ENCODE assay signal across 8 mouse cellular contexts in genomic region chr11:63919211-63920098, GRCm38 (mm10). TPM values are rescaled to one million over a fixed set of nuclear protein-coding genes. Genes with fewer than 3 reads are reported as not detected.
DNase-seq lines count a peak whose midpoint lies in the region; ATAC-seq and TF ChIP-seq lines count a peak whose summit lies in the region.

No protein-coding gene starts in this region.

- peak overlapping the region; percentile 93 for H3K4me2 ChIP-seq in forebrain, embryonic 12.5 days
- H3K4me2 ChIP-seq in liver, embryonic 11.5 days: peak overlapping the region; percentile 76
- H3K4me2 ChIP-seq in stomach, embryonic 16.5 days (ENCODE audit: low read depth, low read length): peak overlapping the region; percentile 85

- TF ChIP-seq CTCF in testis, adult 2 months (IDR thresholded peaks at IDR 0.05; ENCODE audit: control insufficient read depth, insufficient read depth, insufficient replicate concordance, low read depth, low read length): no peak

- H3K4me1 ChIP-seq in testis, adult 2 months (ENCODE audit: control insufficient read depth, insufficient read depth, low read length): peaks cover 40% of the 10 kb centered on the region
- H3K4me1 ChIP-seq in forebrain, embryonic 12.5 days: peaks cover 69% of the 10 kb centered on the region
- H3K4me1 ChIP-seq in liver, embryonic 11.5 days (replicated peaks; ENCODE audit: control insufficient read depth, insufficient read depth, low read length): peaks cover 8% of the 10 kb centered on the region
- peaks cover 37% of the 10 kb centered on the region for H3K4me1 ChIP-seq in stomach, embryonic 16.5 days (ENCODE audit: control insufficient read depth, insufficient read depth, low read length)

- peaks cover 11% of the 10 kb centered on the region for H3K27me3 ChIP-seq in testis, adult 2 months (ENCODE audit: control insufficient read depth, insufficient read depth, low read length)
- H3K27me3 ChIP-seq in forebrain, embryonic 12.5 days: peaks cover 90% of the 10 kb centered on the region
- peaks cover 74% of the 10 kb centered on the region for H3K27me3 ChIP-seq in liver, embryonic 11.5 days (replicated peaks; ENCODE audit: control insufficient read depth, insufficient read depth, low read length)
- peaks cover 24% of the 10 kb centered on the region for H3K27me3 ChIP-seq in stomach, embryonic 16.5 days (ENCODE audit: control insufficient read depth, insufficient read depth, low read length)

- peak overlapping the region; percentile 43 for H3K4me3 ChIP-seq in testis, adult 2 months (ENCODE audit: control insufficient read depth, low read depth, low read length)
- peak overlapping the region; percentile 59 for H3K4me3 ChIP-seq in forebrain, embryonic 12.5 days (replicated peaks)
- peak overlapping the region; percentile 72 for H3K4me3 ChIP-seq in liver, embryonic 11.5 days (ENCODE audit: low read depth, low read length)
- H3K4me3 ChIP-seq in stomach, embryonic 16.5 days (replicated peaks; ENCODE audit: low read length): peak overlapping the region; percentile 56

- 2% methylated on average over 52 of the region's 52 CpGs for WGBS in forebrain, embryonic 12.5 days
- 3% methylated on average over 52 of the region's 52 CpGs for WGBS in liver, embryonic 11.5 days
- 9% methylated on average over 52 of the region's 52 CpGs for WGBS in stomach, embryonic 16.5 days

- H3K9ac ChIP-seq in forebrain, embryonic 12.5 days: peak overlapping the region; percentile 60; the same call in 1 of the 2 replicates
- peak overlapping the region; percentile 78 for H3K9ac ChIP-seq in liver, embryonic 11.5 days (ENCODE audit: low read depth, low read length)
- peak overlapping the region; percentile 74 for H3K9ac ChIP-seq in stomach, embryonic 16.5 days (ENCODE audit: low read length)

- no peak overlapping the region for H3K27ac ChIP-seq in testis, adult 2 months (ENCODE audit: control insufficient read depth, insufficient read depth, low read depth, low read length)
- 0 out of 2 replicates have a peak overlapping the region, but pooled peaks have one; percentile 15 for H3K27ac ChIP-seq in forebrain, embryonic 12.5 days
- H3K27ac ChIP-seq in liver, embryonic 11.5 days (ENCODE audit: low read depth, low read length): peak overlapping the region; percentile 89
- peak overlapping the region; percentile 80 for H3K27ac ChIP-seq in stomach, embryonic 16.5 days (ENCODE audit: low read length)

- intact Hi-C loops in left cerebral cortex, postnatal 14 days (cut with DNase I): loop anchor here (2.0 to 5.0 kb wide), 5 partner anchors 517 to 1048 kb away; no protein-coding TSS in a partner anchor

- no peak for DNase-seq in testis, postnatal 14 days (ENCODE audit: low spot score)
- DNase-seq in liver, embryonic 11.5 days (ENCODE audit: low spot score): peak; percentile 51
- DNase-seq in left cerebral cortex, postnatal 14 days (ENCODE audit: low spot score in 2 of 2): no peak
- DNase-seq in urinary bladder, postnatal 10 days (ENCODE audit: low spot score): no peak
- no peak for DNase-seq in spleen, adult 18-20 months

- no peaks in the 10 kb centered on the region for H3K36me3 ChIP-seq in testis, adult 2 months (ENCODE audit: control insufficient read depth, insufficient read depth, low read length)
- no peaks in the 10 kb centered on the region for H3K36me3 ChIP-seq in forebrain, embryonic 12.5 days (replicated peaks)
- H3K36me3 ChIP-seq in liver, embryonic 11.5 days (ENCODE audit: control insufficient read depth, insufficient read depth, low read length): no peaks in the 10 kb centered on the region
- no peaks in the 10 kb centered on the region for H3K36me3 ChIP-seq in stomach, embryonic 16.5 days (ENCODE audit: control insufficient read depth, insufficient read depth, low read length)

- no peaks in the 10 kb centered on the region for H3K9me3 ChIP-seq in forebrain, embryonic 12.5 days
- no peaks in the 10 kb centered on the region for H3K9me3 ChIP-seq in liver, embryonic 11.5 days (ENCODE audit: control insufficient read depth, low read length)
- H3K9me3 ChIP-seq in stomach, embryonic 16.5 days (replicated peaks; ENCODE audit: control insufficient read depth, low read length): no peaks in the 10 kb centered on the region

- no peak for TF ChIP-seq POLR2A in testis, adult 2 months (IDR thresholded peaks at IDR 0.05; ENCODE audit: control insufficient read depth, low read depth, low read length)

- ATAC-seq in forebrain, embryonic 12.5 days (ENCODE audit: low FRiP score): no peak
- ATAC-seq in liver, embryonic 11.5 days (replicated peaks; ENCODE audit: low FRiP score): no peak
- ATAC-seq in stomach, embryonic 16.5 days (ENCODE audit: insufficient read depth, low FRiP score): no peak

RNA-seq across cellular contexts. Expression of gene Hs3st3b1, which starts 2.6 kb away (rescaled TPM):
- 1.9 and 2.1 TPM in 2 replicates for polyA plus RNA-seq in testis, adult 2 months (2012; rRNA removed)
- 8.8 and 9.2 TPM in 2 replicates for polyA plus RNA-seq in forebrain, embryonic 12.5 days (2016; fragmentation: Nextera tagmentation; extraction: Ambion mirVana)
- 41.7 and 42.4 TPM in 2 replicates for polyA plus RNA-seq in liver, embryonic 11.5 days (2014; fragmentation: Nextera tagmentation; extraction: Ambion mirVana)
- 9.4 and 9.6 TPM in 2 replicates for polyA plus RNA-seq in stomach, embryonic 16.5 days (2015; fragmentation: Nextera tagmentation; extraction: Ambion mirVana)
- 1 to 10 TPM in 1 of 2 experiments, under 1 TPM in 1; 0.87 to 1.3 TPM for total RNA-seq in left cerebral cortex, postnatal 14 days (2021)
